Mouse (Mus musculus): Measurements from ENCODE around the gene Slc6a17. TPM values are rescaled to one million over a fixed set of nuclear protein-coding genes. Genes with fewer than 3 reads are reported as not detected.

Slc6a17 gene
- 4.7 TPM in 2 replicates for polyA plus RNA-seq (2015; fragmentation: Nextera tagmentation; extraction: Ambion mirVana)

GRCm38 (mm10) chr3:107517631-107518108 lies at the start of gene Slc6a17:
Slc6a17 (minus strand) TSS chr3:107518018.
- H3K4me1 ChIP-seq (replicated peaks) = peaks cover 15% of the 10 kb centered on the region
- H3K4me2 ChIP-seq = peak within 1 kb of the TSS; percentile 98
- H3K9me3 ChIP-seq (replicated peaks) = no peaks in the 10 kb centered on the region
- peak; percentile 74 for ATAC-seq (replicated peaks; ENCODE audit: insufficient number of reproducible peaks, insufficient read depth, low FRiP score, low read depth)
- peaks cover 51% of the 10 kb centered on the region for H3K27me3 ChIP-seq
- H3K36me3 ChIP-seq = no peaks in the 10 kb centered on the region
- WGBS = under 1% methylated on average over 60 of the region's 68 CpGs
- H3K4me3 ChIP-seq = peak within 1 kb of the TSS; percentile 63
- peak within 1 kb of the TSS; percentile 64 for H3K9ac ChIP-seq
- peak within 1 kb of the TSS; percentile 55 for H3K27ac ChIP-seq

DNA sequence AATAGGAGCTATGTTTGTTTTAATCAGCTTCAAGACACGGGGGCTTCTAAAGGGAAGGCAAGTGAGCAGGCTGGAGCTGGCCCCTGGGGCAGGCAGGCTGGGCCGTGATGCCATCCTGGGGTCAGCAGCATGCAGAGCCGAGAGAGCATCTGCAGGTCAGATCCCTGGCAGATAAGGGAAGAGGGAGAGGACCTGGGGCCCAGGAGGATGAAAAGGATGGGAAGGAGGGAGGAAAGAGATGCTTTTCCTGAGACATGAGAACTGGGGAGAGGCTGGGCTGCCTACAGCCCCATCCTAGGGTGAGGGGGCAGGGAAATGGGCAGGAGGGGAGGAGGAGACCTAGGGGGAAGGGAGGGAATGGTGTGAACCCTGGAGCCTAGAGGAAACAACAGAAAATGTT lies 47.5 kb upstream of the Slc6a17 start:
- no peaks in the 10 kb centered on the region for H3K9me3 ChIP-seq (replicated peaks)
- no peak overlapping the region for H3K4me3 ChIP-seq
- H3K4me2 ChIP-seq = no peak overlapping the region
- 26% methylated on average over 3 of the region's 3 CpGs for WGBS
- peaks cover 72% of the 10 kb centered on the region for H3K4me1 ChIP-seq (replicated peaks)
- H3K27me3 ChIP-seq = peaks cover 6% of the 10 kb centered on the region; the same call in 1 of the 2 replicates
- no peaks in the 10 kb centered on the region for H3K36me3 ChIP-seq
- peak overlapping the region; percentile 71 for H3K27ac ChIP-seq
- no peak for ATAC-seq (replicated peaks; ENCODE audit: insufficient number of reproducible peaks, insufficient read depth, low FRiP score, low read depth)
- H3K9ac ChIP-seq = no peak overlapping the region

DNA sequence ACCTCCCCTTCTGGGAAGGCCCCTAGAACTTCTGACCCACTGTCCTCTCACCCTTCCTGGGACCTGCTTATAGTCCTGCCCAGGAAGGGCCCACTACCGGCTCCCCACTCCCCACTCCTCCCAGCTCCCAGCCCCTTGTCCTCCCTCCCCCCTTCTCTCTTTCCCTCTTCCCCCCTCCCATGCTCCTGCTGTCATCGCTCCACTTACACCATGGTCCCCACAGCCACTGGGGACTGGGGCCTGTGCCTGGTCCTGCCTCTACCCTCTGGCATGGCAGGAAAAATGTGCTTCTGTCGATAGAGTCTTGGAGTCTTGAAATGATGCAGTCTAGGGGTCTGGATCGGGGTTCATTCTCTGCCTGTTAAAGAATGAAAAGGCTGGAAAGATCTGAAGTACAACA lies 46.1 kb upstream of the Slc6a17 start:
- H3K9me3 ChIP-seq (replicated peaks) = no peaks in the 10 kb centered on the region
- H3K36me3 ChIP-seq = no peaks in the 10 kb centered on the region
- ATAC-seq (replicated peaks; ENCODE audit: insufficient number of reproducible peaks, insufficient read depth, low FRiP score, low read depth) = peak; percentile 61
- no peak overlapping the region for H3K4me2 ChIP-seq
- no peak overlapping the region for H3K4me3 ChIP-seq
- H3K9ac ChIP-seq = no peak overlapping the region
- H3K27me3 ChIP-seq = peaks cover 6% of the 10 kb centered on the region; the same call in 1 of the 2 replicates
- H3K4me1 ChIP-seq (replicated peaks) = peaks cover 62% of the 10 kb centered on the region
- peak overlapping the region; percentile 71 for H3K27ac ChIP-seq
- WGBS = 16% methylated on average over 4 of the region's 4 CpGs

DNA sequence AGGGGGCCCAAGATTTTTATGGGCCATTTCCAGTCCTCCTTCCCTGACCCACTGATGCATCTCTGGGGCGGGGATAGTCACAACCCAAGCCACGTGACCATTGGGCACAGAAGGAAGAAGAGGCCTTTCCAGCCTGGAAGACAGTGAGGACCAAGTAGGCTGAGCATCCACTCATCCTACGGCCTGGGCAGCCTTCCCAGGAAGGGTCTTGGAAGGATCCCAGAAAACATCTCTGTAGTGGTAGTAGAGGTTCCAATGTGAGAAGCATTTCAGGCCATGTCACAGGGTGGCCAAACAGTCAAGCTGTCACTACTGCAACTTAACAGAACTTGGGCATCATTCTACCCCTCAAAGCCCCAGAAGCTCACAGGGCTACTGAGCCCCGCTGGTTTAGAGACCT lies 44.8 kb upstream of the Slc6a17 start:
- Histone ChIP-seq H3K27ac (no peak overlapping the region), H3K4me1 (replicated peaks) (peaks cover 50% of the 10 kb centered on the region)
- WGBS = 84% methylated on average over 4 of the region's 4 CpGs

GRCm38 (mm10) chr3:107562104-107562503 lies 44.3 kb upstream of the Slc6a17 start:
- Histone ChIP-seq H3K27me3 (0 out of 2 replicates have a peak, but pooled peaks cover under 1% of the 10 kb centered on the region), H3K4me1 (replicated peaks) (peaks cover 48% of the 10 kb centered on the region), H3K9me3 (replicated peaks) (no peaks in the 10 kb centered on the region), H3K4me3 (no peak overlapping the region), H3K9ac (no peak overlapping the region), H3K36me3 (no peaks in the 10 kb centered on the region), H3K4me2 (no peak overlapping the region), H3K27ac (no peak overlapping the region)
- ATAC-seq (replicated peaks; ENCODE audit: insufficient number of reproducible peaks, insufficient read depth, low FRiP score, low read depth) = no peak
- WGBS = 55% methylated on average over 2 of the region's 2 CpGs

More for the DNA sequence above, 44.8 kb upstream of the Slc6a17 start:
- Histone ChIP-seq H3K4me2 (no peak overlapping the region), H3K9me3 (replicated peaks) (no peaks in the 10 kb centered on the region), H3K9ac (no peak overlapping the region), H3K4me3 (no peak overlapping the region), H3K27me3 (peaks cover 5% of the 10 kb centered on the region; the same call in 1 of the 2 replicates), H3K36me3 (no peaks in the 10 kb centered on the region)
- ATAC-seq (replicated peaks; ENCODE audit: insufficient number of reproducible peaks, insufficient read depth, low FRiP score, low read depth) = no peak

DNA sequence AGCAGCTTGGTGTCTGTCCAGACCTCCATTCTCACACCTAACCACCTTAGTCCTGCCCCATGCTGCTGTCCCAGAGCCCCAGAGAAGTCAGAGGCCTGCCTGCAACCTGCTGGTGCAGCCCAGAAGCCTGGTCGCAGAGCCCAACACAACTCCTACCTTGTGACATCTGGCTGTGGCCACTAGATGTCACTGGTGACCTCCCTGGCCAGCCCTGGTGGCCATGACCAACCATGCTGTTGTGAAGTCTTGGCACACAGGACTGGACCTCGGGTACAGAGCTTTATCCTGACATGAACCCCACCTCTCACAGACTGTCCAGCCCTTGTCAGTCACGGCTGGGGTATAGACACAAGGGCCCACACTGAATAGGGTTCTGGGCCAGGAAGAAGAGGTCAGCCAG lies 41.4 kb upstream of the Slc6a17 start:
- H3K27ac ChIP-seq = no peak overlapping the region
- H3K9me3 ChIP-seq (replicated peaks) = no peaks in the 10 kb centered on the region
- 0% methylated on average over 3 of the region's 3 CpGs for WGBS
- no peak overlapping the region for H3K4me2 ChIP-seq
- peaks cover 10% of the 10 kb centered on the region; the same call in 1 of the 2 replicates for H3K27me3 ChIP-seq
- H3K4me3 ChIP-seq = no peak overlapping the region
- peaks cover 27% of the 10 kb centered on the region for H3K4me1 ChIP-seq (replicated peaks)
- ATAC-seq (replicated peaks; ENCODE audit: insufficient number of reproducible peaks, insufficient read depth, low FRiP score, low read depth) = peak; percentile 68
- no peaks in the 10 kb centered on the region for H3K36me3 ChIP-seq
- H3K9ac ChIP-seq = no peak overlapping the region

- no peak overlapping the region for H3K9ac ChIP-seq
- H3K27ac ChIP-seq = no peak overlapping the region
- H3K9me3 ChIP-seq (replicated peaks) = no peaks in the 10 kb centered on the region
- H3K36me3 ChIP-seq = no peaks in the 10 kb centered on the region
- H3K4me1 ChIP-seq (replicated peaks) = peaks cover 23% of the 10 kb centered on the region
- H3K27me3 ChIP-seq = peaks cover 10% of the 10 kb centered on the region; the same call in 1 of the 2 replicates
- no peak overlapping the region for H3K4me2 ChIP-seq
- no peak overlapping the region for H3K4me3 ChIP-seq
- 35% methylated on average over 3 of the region's 3 CpGs for WGBS
- no peak; the same call in 1 of the 2 replicates for ATAC-seq (replicated peaks; ENCODE audit: insufficient number of reproducible peaks, insufficient read depth, low FRiP score, low read depth)
Observed at GRCm38 (mm10) chr3:107558740-107559139, 40.9 kb upstream of the Slc6a17 start.

GRCm38 (mm10) chr3:107554842-107555241 lies 37.0 kb upstream of the Slc6a17 start, which contains the start of gene Ubl4b:
Ubl4b (minus strand) TSS chr3:107555073.
- no peak within 1 kb of the TSS for H3K4me3 ChIP-seq
- peaks cover 10% of the 10 kb centered on the region; the same call in 1 of the 2 replicates for H3K27me3 ChIP-seq
- no peak within 1 kb of the TSS for H3K27ac ChIP-seq
- H3K9ac ChIP-seq = no peak within 1 kb of the TSS
- no peaks in the 10 kb centered on the region for H3K36me3 ChIP-seq
- H3K4me1 ChIP-seq (replicated peaks) = no peaks in the 10 kb centered on the region
- H3K4me2 ChIP-seq = no peak within 1 kb of the TSS
- WGBS = 83% methylated on average over 2 of the region's 2 CpGs
- no peak for ATAC-seq (replicated peaks; ENCODE audit: insufficient number of reproducible peaks, insufficient read depth, low FRiP score, low read depth)
- no peaks in the 10 kb centered on the region for H3K9me3 ChIP-seq (replicated peaks)

- H3K4me1 ChIP-seq (replicated peaks) = peaks cover 9% of the 10 kb centered on the region; the same call in 1 of the 2 replicates
- no peak for ATAC-seq (replicated peaks; ENCODE audit: insufficient number of reproducible peaks, insufficient read depth, low FRiP score, low read depth)
- no peaks in the 10 kb centered on the region for H3K9me3 ChIP-seq (replicated peaks)
- no peak overlapping the region for H3K9ac ChIP-seq
- WGBS = 73% methylated on average over 17 of the region's 17 CpGs
- H3K4me3 ChIP-seq = no peak overlapping the region
- no peak overlapping the region for H3K4me2 ChIP-seq
- H3K27ac ChIP-seq = no peak overlapping the region
- peaks cover 7% of the 10 kb centered on the region; the same call in 1 of the 2 replicates for H3K27me3 ChIP-seq
- H3K36me3 ChIP-seq = no peaks in the 10 kb centered on the region
Observed at GRCm38 (mm10) chr3:107550409-107551049, 32.7 kb upstream of the Slc6a17 start.

DNA sequence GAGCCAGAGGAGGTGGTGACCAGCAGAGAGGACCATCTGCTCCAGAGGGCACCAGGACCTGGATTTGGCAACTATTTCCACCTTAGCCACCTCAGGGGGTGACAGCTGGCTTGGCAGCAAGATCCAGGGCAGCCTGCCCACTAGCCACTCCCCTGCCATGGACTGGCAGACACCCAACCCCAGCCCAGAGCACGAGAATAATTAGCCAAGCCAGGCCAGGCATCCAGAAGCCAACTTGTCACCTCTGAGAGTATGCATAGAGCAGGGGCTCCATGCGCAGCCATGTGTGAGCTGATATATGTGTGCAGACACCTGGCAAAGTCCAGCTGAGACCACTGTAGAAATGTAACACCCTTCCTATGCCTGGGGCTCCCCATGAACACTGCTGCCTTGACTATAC lies 29.1 kb upstream of the Slc6a17 start:
- no peak for ATAC-seq (replicated peaks; ENCODE audit: insufficient number of reproducible peaks, insufficient read depth, low FRiP score, low read depth)

DNA sequence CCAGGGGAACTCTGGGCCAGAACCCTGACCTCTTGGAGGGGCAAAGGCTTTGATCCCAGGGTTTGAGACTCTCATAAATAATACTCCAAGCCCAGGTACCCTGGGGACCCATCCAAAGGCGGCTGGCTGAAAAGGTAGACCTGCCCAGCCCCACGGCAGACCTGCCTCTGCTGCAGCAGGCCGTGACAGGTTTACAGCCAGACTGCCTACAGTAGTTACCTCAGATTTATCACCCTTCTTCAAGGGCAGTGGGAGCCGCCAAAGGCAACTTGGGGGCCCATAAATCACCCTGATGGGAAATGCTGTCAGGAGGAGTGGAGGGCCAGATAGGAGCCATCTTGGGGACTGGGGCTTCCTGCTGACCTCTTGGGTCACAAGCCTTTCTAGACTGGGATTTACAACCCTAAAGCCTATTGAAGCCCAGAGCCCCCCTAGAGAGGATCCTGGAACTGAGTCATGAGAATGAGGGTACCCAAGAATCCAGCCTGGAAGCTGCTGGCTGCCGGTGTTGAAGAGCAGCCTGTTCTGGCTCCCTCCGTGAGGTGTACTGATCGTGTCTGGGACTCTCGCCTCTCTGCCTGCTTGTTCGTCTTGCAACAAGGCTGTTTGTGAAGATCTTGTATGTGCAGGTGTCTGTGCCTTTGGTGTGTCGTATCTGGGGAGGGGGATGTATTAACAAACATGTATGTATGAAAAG lies 28.0 kb upstream of the Slc6a17 start:
- Histone ChIP-seq H3K27me3 (peaks cover under 1% of the 10 kb centered on the region; the same call in 1 of the 2 replicates), H3K4me1 (replicated peaks) (peaks cover 9% of the 10 kb centered on the region; the same call in 1 of the 2 replicates), H3K4me3 (no peak overlapping the region), H3K4me2 (no peak overlapping the region), H3K36me3 (no peaks in the 10 kb centered on the region), H3K27ac (no peak overlapping the region), H3K9ac (no peak overlapping the region), H3K9me3 (replicated peaks) (no peaks in the 10 kb centered on the region)
- 67% methylated on average over 10 of the region's 10 CpGs for WGBS
- no peak for ATAC-seq (replicated peaks; ENCODE audit: insufficient number of reproducible peaks, insufficient read depth, low FRiP score, low read depth)

More for the DNA sequence above, 29.1 kb upstream of the Slc6a17 start:
- Histone ChIP-seq H3K9me3 (replicated peaks) (no peaks in the 10 kb centered on the region), H3K4me3 (no peak overlapping the region), H3K4me1 (replicated peaks) (peaks cover 9% of the 10 kb centered on the region; the same call in 1 of the 2 replicates), H3K4me2 (no peak overlapping the region), H3K36me3 (no peaks in the 10 kb centered on the region), H3K27me3 (no peaks in the 10 kb centered on the region), H3K9ac (no peak overlapping the region), H3K27ac (no peak overlapping the region)
- WGBS = 35% methylated on average over 2 of the region's 2 CpGs
